Mouse (Mus musculus) E14TG2a.4 (cell line): Measurements from ENCODE around the gene Vkorc1.

Experiments
- H3K27me3 ChIP-seq: 2 replicates; pipeline ENCODE4 v1.6.1; 2014; ENCODE audit warnings: low read length, control low read depth; ENCODE audit not compliant: insufficient read depth
- H3K36me3 ChIP-seq: 2 replicates; pipeline ENCODE4 v1.6.1; 2014; ENCODE audit warnings: low read length, control low read depth; ENCODE audit not compliant: insufficient read depth
- H3K4me1 ChIP-seq: replicated peaks from 2 replicates; pipeline ENCODE4 v1.6.1; 2014; ENCODE audit warnings: low read depth, low read length, control low read depth
- H3K4me3 ChIP-seq: replicated peaks from 2 replicates; pipeline ENCODE4 v1.5.1; 2014; ENCODE audit warnings: mild to moderate bottlenecking, low read length
- H3K9me3 ChIP-seq: 2 replicates; pipeline ENCODE4 v1.6.1; 2014; ENCODE audit warnings: low read length, control low read depth
- CTCF ChIP-seq: conservative IDR thresholded peaks from 2 replicates; pipeline ENCODE4 v1.5.1; 2014; ENCODE audit warnings: low read length
- NANOG ChIP-seq: IDR thresholded peaks from 2 replicates; pipeline ENCODE4 v1.6.1; 2014; ENCODE audit warnings: borderline replicate concordance, low read length, mixed read lengths
- POU5F1 ChIP-seq: IDR thresholded peaks from 2 replicates; pipeline ENCODE4 v1.6.1; 2014; ENCODE audit warnings: low read length, borderline replicate concordance

The Vkorc1 gene

DNA sequence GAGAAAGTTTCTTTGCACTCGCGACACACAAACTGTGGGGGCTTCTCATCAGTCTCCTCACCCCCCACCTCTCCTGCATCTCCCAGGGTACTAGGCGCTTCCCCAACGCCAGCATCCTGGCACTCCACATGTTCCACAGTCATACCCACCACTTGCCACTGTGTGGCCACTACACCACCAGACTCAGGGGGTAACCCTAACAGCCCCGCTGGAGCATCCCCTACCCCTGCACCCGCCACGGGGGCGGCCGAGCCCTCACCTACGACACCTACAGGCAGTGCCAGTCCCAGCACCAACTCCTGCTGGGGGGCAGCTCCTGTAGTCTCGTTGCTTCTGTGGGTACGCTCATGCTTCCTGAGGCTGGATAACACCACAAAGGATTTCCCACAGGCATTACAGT is 29.0 kb downstream of the Vkorc1 start:
- Histone ChIP-seq H3K4me3 (peak overlapping the region; percentile 68), H3K27me3 (peaks cover 17% of the 10 kb centered on the region), H3K36me3 (peaks cover 41% of the 10 kb centered on the region), H3K4me1 (peaks cover 48% of the 10 kb centered on the region), H3K9me3 (no peaks in the 10 kb centered on the region)
- TF ChIP-seq CTCF: no peak
- TF ChIP-seq POU5F1: no peak
- TF ChIP-seq NANOG: no peak

DNA sequence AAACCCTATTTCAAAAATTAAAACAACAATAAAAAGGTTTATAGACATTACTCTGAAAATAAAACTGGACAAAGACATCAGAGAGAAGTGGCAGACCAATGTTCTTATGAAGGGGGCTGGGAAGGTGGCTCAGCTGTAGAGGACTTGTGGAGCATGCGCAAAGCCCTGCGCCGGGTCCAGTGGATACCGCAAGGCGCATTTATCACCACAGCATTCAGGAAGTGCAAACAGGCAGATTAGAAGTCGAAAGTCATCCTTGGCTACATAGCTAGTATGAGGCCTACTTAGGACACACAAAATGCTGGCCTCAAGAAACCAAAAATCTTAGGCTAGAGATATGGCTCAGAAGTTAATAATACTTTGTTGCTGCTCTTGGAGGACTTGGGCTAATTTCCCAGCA is 37.2 kb downstream of the Vkorc1 start:
- Histone ChIP-seq H3K9me3 (no peaks in the 10 kb centered on the region), H3K4me1 (peaks cover 29% of the 10 kb centered on the region), H3K4me3 (no peak overlapping the region), H3K27me3 (no peaks in the 10 kb centered on the region), H3K36me3 (no peaks in the 10 kb centered on the region)
- TF ChIP-seq POU5F1: no peak
- TF ChIP-seq CTCF: no peak
- no peak for TF ChIP-seq NANOG

DNA sequence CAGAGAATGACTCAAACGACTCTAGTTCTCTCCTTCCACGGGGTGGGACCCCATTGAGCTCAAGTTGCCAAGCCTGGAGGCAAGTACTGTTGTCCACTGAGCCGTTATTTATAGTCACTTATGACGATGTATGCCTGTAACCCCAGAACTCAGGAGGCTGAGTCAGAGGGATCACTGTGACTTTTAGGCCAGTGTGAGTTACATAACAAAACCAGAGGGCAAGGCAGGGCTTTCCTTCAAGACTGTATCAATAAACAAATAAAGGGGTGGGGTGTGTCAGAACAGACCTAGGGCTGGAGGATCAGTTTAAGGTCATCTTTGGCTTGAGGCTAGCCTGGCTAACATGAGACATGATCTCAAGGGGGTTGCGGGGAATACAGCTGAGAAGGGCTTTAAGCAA is 44.5 kb downstream of the Vkorc1 start:
- Histone ChIP-seq H3K4me1 (peaks cover 40% of the 10 kb centered on the region), H3K9me3 (no peaks in the 10 kb centered on the region), H3K36me3 (peaks cover 25% of the 10 kb centered on the region), H3K27me3 (no peaks in the 10 kb centered on the region), H3K4me3 (no peak overlapping the region)
- TF ChIP-seq NANOG (no peak), CTCF (no peak), POU5F1 (no peak)

DNA sequence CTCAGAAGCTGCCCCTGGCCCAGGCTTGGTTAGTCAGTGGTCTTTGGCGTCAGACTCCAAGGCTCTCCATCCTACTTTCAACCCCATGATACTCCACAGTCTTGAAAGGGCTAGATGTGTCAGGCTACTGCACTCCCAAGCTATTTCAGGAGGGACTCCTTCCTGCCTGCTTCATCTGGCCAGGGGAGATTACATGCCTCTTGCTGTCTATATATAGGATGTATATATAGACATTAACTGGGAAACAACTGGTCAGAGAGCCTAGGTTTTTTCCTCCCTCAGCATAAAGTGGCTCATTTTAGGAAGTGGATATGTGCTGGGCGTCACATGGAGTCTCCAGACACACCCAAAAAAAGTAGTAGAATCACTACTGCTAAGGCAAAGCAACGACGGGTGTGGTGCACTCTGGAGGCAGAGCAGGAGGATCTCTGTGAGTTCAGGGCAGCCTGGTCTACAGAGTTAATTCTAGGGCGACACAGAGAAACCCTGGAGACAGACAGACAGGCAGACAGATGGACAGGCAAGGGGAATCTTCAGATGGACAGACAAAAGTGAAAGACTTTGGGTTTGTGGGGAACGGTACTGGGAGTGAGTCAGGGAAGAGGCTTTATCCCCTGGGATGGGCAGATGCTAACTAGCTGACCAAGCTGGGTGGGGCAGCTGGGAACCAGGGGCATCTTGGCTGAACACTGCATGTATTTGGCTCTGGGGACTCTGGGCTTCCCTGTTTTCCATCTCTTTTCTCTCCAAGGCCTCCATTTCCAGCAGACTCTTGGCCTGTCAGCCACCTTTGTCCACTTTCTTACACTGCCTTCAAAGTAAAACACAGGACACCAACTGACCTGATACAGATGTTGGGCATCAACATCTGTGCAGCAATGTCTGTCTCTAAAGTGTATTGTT is 45.2 kb downstream of the Vkorc1 start:
- Histone ChIP-seq H3K4me1 (peaks cover 43% of the 10 kb centered on the region), H3K36me3 (peaks cover 27% of the 10 kb centered on the region), H3K4me3 (no peak overlapping the region), H3K9me3 (no peaks in the 10 kb centered on the region), H3K27me3 (no peaks in the 10 kb centered on the region)
- TF ChIP-seq POU5F1 (no peak), NANOG (no peak), CTCF (no peak)
